Mouse (Mus musculus) right cerebral cortex, postnatal 36 days (tissue): ENCODE data around the gene Il12rb2.
A peak's percentile ranks its signal among the peaks of the same experiment; 100 is the strongest.

Experiments
- DNase-seq, 2 experiments: peaks; one replicate each; pipeline ENCODE4 v3.0.0; 2022; ENCODE audit warnings: low spot score in 2 of 2, mixed read lengths in 1 of 2

Il12rb2 gene

GRCm38 (mm10) chr6:67296126-67296525, 79.9 kb downstream of the Il12rb2 start:
- DNase-seq: no peak

- no peak for DNase-seq
Observed at GRCm38 (mm10) chr6:67292042-67292623, 83.9 kb downstream of the Il12rb2 start.

- no peak for DNase-seq
Observed at GRCm38 (mm10) chr6:67282897-67283296, 93.1 kb downstream of the Il12rb2 start.

DNA sequence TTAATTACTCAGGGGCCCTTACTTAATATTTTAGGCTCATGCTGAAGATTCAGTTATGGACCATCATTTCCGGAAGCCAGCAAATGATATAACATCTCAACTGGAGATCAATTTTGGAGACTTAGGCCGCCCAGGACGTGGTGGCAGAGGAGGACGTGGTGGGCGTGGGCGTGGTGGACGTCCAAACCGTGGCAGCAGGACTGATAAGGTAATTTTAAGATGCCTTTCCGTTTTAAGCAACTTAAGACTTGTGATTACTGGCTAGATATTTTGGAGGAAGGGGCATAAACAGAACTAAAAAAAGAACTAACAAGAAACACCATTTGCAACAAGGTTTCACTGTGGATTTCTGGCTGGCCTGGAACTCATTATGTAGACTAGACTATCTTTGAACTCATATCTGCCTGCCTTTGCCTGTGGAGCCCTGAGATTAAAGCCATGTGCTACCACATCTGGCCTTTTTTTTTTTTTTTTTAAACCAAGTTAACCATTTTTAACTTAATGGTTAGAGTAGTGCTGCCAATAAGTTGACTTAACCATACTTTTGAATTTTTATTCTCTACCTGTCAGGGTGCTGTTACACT, 94.3 kb downstream of the Il12rb2 start:
- DNase-seq: no peak

DNA sequence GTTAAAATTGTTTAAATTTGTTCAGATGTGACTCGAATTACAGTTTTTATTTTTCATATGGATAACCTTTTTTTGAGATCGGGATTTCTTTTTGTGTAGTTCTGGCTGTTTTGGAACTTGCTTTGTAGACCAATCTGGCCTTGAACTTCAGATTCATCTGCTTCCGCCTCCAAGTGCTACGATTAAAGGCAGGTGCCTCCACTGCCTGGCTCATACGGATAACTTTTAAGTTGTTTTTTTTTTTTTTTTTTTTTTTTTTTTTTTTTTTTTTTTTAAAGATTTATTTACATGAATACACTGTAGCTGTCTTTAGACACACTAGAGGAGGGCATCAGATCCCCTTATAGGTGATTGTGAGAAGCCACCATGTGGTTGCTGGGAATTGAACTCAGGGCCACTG, 98.0 kb downstream of the Il12rb2 start:
- no peak for DNase-seq

DNA sequence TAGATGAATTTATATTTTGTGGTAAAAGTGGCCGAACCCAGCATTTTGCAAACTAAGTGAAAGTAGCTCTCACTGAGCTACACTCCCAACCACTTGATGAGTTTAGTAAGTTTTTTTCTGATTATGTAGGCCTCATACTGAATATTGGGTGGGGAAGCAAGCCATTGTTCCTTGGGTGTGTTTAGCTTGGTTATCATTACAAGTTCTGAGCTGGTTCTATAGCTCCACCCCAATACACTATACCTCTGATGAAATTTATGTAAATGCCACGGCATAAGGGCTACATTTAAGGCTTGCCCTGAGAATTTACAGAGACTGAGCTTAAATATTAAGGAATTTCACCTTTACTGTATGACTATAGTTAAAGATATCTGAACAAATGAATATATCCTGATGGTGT, 106.5 kb downstream of the Il12rb2 start:
- no peak for DNase-seq

DNA sequence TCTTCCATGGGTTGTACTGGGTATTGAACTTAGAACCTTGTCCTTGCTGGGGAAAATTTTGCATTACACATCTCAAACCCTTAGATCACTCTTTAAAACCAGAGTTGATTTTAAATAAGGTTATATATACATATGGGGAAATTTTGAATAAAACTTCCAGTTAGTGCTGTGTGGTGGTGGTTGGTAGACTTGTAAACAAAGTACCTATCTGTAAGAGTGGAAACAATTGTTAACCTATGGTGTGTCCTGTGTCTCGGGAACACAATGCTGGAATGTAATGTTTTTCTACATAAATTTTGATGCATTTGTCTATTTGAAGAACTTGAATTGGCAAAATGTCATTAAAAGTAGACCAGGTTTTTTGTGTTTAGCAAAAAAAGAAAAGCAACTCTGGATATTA, 107.0 kb downstream of the Il12rb2 start:
- no peak for DNase-seq

- DNase-seq: no peak
Observed at GRCm38 (mm10) chr6:67268245-67268612, 107.8 kb downstream of the Il12rb2 start.

GRCm38 (mm10) chr6:67267408-67268244, 108.4 kb downstream of the Il12rb2 start:
- DNase-seq: peak in 1 of 2 experiments; percentile 3

- DNase-seq: peak; percentile 98 to 99
Observed at GRCm38 (mm10) chr6:67266664-67267407, 109.2 kb downstream of the Il12rb2 start.

DNA sequence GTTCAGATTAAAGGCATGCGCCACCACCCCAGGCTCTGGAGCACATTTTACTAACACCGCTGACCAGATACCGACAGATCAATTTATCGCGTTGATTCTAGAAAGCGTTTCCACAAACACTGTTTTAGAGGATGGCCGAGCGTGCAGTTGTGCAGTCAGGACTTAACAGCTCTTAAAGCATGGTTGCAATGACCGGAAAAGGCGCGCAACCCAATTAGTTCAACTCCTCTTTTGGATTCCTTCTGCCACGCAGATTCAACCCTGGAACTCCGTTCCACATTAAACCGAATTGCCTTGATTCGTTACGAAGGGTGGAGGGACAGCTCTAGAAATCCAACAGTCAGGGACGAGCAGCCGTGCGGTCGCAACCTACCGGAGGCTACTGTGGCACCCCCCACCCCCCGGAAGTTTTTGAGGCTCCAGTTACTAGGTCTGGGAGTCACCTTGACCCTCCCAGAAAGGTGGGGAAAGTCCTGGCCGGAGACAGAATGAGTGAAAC, 109.8 kb downstream of the Il12rb2 start:
- DNase-seq: peak; percentile 7 to 11

GRCm38 (mm10) chr6:67264935-67265334, 111.1 kb downstream of the Il12rb2 start:
- DNase-seq: no peak

- no peak for DNase-seq
Observed at GRCm38 (mm10) chr6:67251095-67251494, 124.9 kb downstream of the Il12rb2 start.

- DNase-seq: no peak
Observed at GRCm38 (mm10) chr6:67244451-67244850, 131.5 kb downstream of the Il12rb2 start.

DNA sequence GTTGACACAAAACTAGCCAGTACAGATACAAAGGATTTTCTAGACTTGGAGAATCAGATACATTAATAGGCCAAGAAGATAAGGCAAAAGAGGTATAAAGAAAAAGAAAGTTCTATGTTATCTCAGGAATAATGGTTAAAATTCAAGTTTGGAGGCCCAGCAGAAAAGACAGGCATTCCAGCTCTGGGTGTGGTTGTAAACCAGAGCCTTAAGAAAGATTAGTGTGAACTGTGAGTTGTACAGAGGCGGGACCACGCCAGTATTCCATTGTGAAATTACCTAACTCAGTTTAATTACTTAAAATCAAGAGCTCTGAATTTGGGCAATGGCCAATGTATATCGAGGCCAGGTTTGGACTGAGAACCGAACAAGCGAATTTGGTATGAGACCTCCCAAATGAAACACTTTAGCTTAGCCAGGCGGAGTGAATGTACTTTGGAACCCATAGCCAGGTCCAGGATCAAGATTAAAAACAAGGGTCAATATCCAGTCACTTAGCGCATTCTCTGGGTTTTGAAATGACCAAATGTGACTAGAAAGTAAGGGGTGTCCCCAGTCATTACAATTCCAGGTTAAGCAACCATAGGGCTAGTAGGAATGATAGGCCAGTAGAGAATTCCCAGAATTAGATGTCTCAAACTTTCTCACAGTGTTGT, 132.1 kb downstream of the Il12rb2 start:
- no peak for DNase-seq
